Mouse (Mus musculus): ENCODE data around the gene Spon1. TPM values are rescaled to one million over a fixed set of nuclear protein-coding genes. Genes with fewer than 3 reads are reported as not detected.

The Spon1 gene
- polyA plus RNA-seq (2015; fragmentation: Nextera tagmentation; extraction: Ambion mirVana): 9.1 and 10.5 TPM in 2 replicates

GRCm38 (mm10) chr7:113765667-113766497 lies at the start of gene Spon1:
Gene Spon1 (plus strand): TSS chr7:113765998.
- ATAC-seq (ENCODE audit: borderline replicate concordance, extremely low read depth, low FRiP score, low TSS enrichment): peak; percentile 79
- H3K36me3 ChIP-seq: no peaks in the 10 kb centered on the region
- peak within 1 kb of the TSS; percentile 49 for H3K4me3 ChIP-seq
- peak within 1 kb of the TSS; percentile 29 for H3K9ac ChIP-seq
- peak within 1 kb of the TSS; percentile 97 for H3K4me2 ChIP-seq
- WGBS: under 1% methylated on average over 56 of the region's 56 CpGs
- peaks cover 41% of the 10 kb centered on the region for H3K27me3 ChIP-seq
- peaks cover 14% of the 10 kb centered on the region for H3K4me1 ChIP-seq
- H3K9me3 ChIP-seq: no peaks in the 10 kb centered on the region
- H3K27ac ChIP-seq: no peak within 1 kb of the TSS

GRCm38 (mm10) chr7:113721994-113722393 lies 43.8 kb upstream of the Spon1 start:
- H3K27me3 ChIP-seq: no peaks in the 10 kb centered on the region; the same call in 1 of the 2 replicates
- no peak for ATAC-seq (ENCODE audit: borderline replicate concordance, extremely low read depth, low FRiP score, low TSS enrichment)

GRCm38 (mm10) chr7:113723905-113724304 lies 41.9 kb upstream of the Spon1 start:
- ATAC-seq (ENCODE audit: borderline replicate concordance, extremely low read depth, low FRiP score, low TSS enrichment): no peak
- Histone ChIP-seq H3K4me1 (no peaks in the 10 kb centered on the region), H3K27me3 (no peaks in the 10 kb centered on the region; the same call in 1 of the 2 replicates), H3K4me3 (no peak overlapping the region), H3K36me3 (no peaks in the 10 kb centered on the region), H3K4me2 (no peak overlapping the region), H3K27ac (no peak overlapping the region), H3K9ac (no peak overlapping the region), H3K9me3 (no peaks in the 10 kb centered on the region)
- WGBS: 57% methylated on average over 3 of the region's 3 CpGs

More at GRCm38 (mm10) chr7:113721994-113722393, 43.8 kb upstream of the Spon1 start:
- Histone ChIP-seq H3K9me3 (no peaks in the 10 kb centered on the region), H3K36me3 (no peaks in the 10 kb centered on the region), H3K4me3 (no peak overlapping the region), H3K4me1 (no peaks in the 10 kb centered on the region), H3K27ac (no peak overlapping the region), H3K4me2 (no peak overlapping the region), H3K9ac (no peak overlapping the region)
- WGBS: 68% methylated on average over 2 of the region's 2 CpGs

- H3K9ac ChIP-seq: no peak overlapping the region
- H3K4me3 ChIP-seq: no peak overlapping the region
- H3K4me1 ChIP-seq: no peaks in the 10 kb centered on the region
- H3K9me3 ChIP-seq: no peaks in the 10 kb centered on the region
- ATAC-seq (ENCODE audit: borderline replicate concordance, extremely low read depth, low FRiP score, low TSS enrichment): no peak
- H3K27me3 ChIP-seq: no peaks in the 10 kb centered on the region
- H3K36me3 ChIP-seq: no peaks in the 10 kb centered on the region
- 38% methylated on average over 8 of the region's 8 CpGs for WGBS
- no peak overlapping the region for H3K4me2 ChIP-seq
- no peak overlapping the region for H3K27ac ChIP-seq
Measured at GRCm38 (mm10) chr7:113727999-113728713, 37.6 kb upstream of the Spon1 start.

GRCm38 (mm10) chr7:113728926-113729325 lies 36.9 kb upstream of the Spon1 start:
- 25% methylated on average over 2 of the region's 2 CpGs for WGBS

GRCm38 (mm10) chr7:113730406-113731247 lies 35.2 kb upstream of the Spon1 start:
- peak; percentile 39 for ATAC-seq (ENCODE audit: borderline replicate concordance, extremely low read depth, low FRiP score, low TSS enrichment)
- no peak overlapping the region for H3K4me2 ChIP-seq
- no peaks in the 10 kb centered on the region for H3K36me3 ChIP-seq
- no peaks in the 10 kb centered on the region for H3K9me3 ChIP-seq
- no peaks in the 10 kb centered on the region for H3K4me1 ChIP-seq
- no peaks in the 10 kb centered on the region for H3K27me3 ChIP-seq
- WGBS: 60% methylated on average over 8 of the region's 8 CpGs
- no peak overlapping the region for H3K9ac ChIP-seq
- peak overlapping the region; percentile 44; the same call in 1 of the 2 replicates for H3K27ac ChIP-seq
- no peak overlapping the region for H3K4me3 ChIP-seq

More at GRCm38 (mm10) chr7:113728926-113729325, 36.9 kb upstream of the Spon1 start:
- Histone ChIP-seq H3K36me3 (no peaks in the 10 kb centered on the region), H3K4me3 (no peak overlapping the region), H3K4me1 (no peaks in the 10 kb centered on the region), H3K27me3 (no peaks in the 10 kb centered on the region), H3K4me2 (no peak overlapping the region), H3K9ac (no peak overlapping the region), H3K27ac (no peak overlapping the region), H3K9me3 (no peaks in the 10 kb centered on the region)
- no peak for ATAC-seq (ENCODE audit: borderline replicate concordance, extremely low read depth, low FRiP score, low TSS enrichment)

- Histone ChIP-seq H3K4me1 (no peaks in the 10 kb centered on the region), H3K4me3 (no peak overlapping the region), H3K27me3 (no peaks in the 10 kb centered on the region), H3K9me3 (no peaks in the 10 kb centered on the region), H3K36me3 (no peaks in the 10 kb centered on the region), H3K27ac (no peak overlapping the region), H3K4me2 (no peak overlapping the region), H3K9ac (no peak overlapping the region)
- no peak for ATAC-seq (ENCODE audit: borderline replicate concordance, extremely low read depth, low FRiP score, low TSS enrichment)
- WGBS: 63% methylated on average over 9 of the region's 9 CpGs
Measured at GRCm38 (mm10) chr7:113737790-113738362, 27.9 kb upstream of the Spon1 start.

- no peaks in the 10 kb centered on the region for H3K9me3 ChIP-seq
- no peak overlapping the region for H3K4me3 ChIP-seq
- ATAC-seq (ENCODE audit: borderline replicate concordance, extremely low read depth, low FRiP score, low TSS enrichment): no peak
- no peaks in the 10 kb centered on the region for H3K27me3 ChIP-seq
- WGBS: 52% methylated on average over 7 of the region's 7 CpGs
- H3K9ac ChIP-seq: no peak overlapping the region
- no peak overlapping the region for H3K4me2 ChIP-seq
- no peaks in the 10 kb centered on the region for H3K4me1 ChIP-seq
- H3K36me3 ChIP-seq: no peaks in the 10 kb centered on the region
- no peak overlapping the region for H3K27ac ChIP-seq
Measured at GRCm38 (mm10) chr7:113739181-113739580, 26.6 kb upstream of the Spon1 start.

- no peak overlapping the region for H3K4me2 ChIP-seq
- no peaks in the 10 kb centered on the region for H3K27me3 ChIP-seq
- H3K9ac ChIP-seq: no peak overlapping the region
- no peak overlapping the region for H3K4me3 ChIP-seq
- ATAC-seq (ENCODE audit: borderline replicate concordance, extremely low read depth, low FRiP score, low TSS enrichment): no peak
- H3K36me3 ChIP-seq: no peaks in the 10 kb centered on the region
- 83% methylated on average over 4 of the region's 4 CpGs for WGBS
- no peak overlapping the region for H3K27ac ChIP-seq
- H3K9me3 ChIP-seq: no peaks in the 10 kb centered on the region
- no peaks in the 10 kb centered on the region for H3K4me1 ChIP-seq
Measured at GRCm38 (mm10) chr7:113742644-113743043, 23.2 kb upstream of the Spon1 start.

- Histone ChIP-seq H3K27ac (no peak overlapping the region), H3K4me3 (no peak overlapping the region), H3K9ac (no peak overlapping the region), H3K36me3 (no peaks in the 10 kb centered on the region), H3K4me1 (no peaks in the 10 kb centered on the region), H3K4me2 (no peak overlapping the region), H3K27me3 (no peaks in the 10 kb centered on the region), H3K9me3 (no peaks in the 10 kb centered on the region)
- WGBS: 33% methylated on average over 5 of the region's 5 CpGs
- no peak for ATAC-seq (ENCODE audit: borderline replicate concordance, extremely low read depth, low FRiP score, low TSS enrichment)
Measured at GRCm38 (mm10) chr7:113743982-113744381, 21.8 kb upstream of the Spon1 start.

GRCm38 (mm10) chr7:113756616-113757015 lies 9.2 kb upstream of the Spon1 start:
- 83% methylated on average over 2 of the region's 2 CpGs for WGBS
- no peak overlapping the region for H3K4me3 ChIP-seq
- ATAC-seq (ENCODE audit: borderline replicate concordance, extremely low read depth, low FRiP score, low TSS enrichment): no peak
- H3K9me3 ChIP-seq: no peaks in the 10 kb centered on the region
- no peak overlapping the region for H3K9ac ChIP-seq
- H3K4me1 ChIP-seq: no peaks in the 10 kb centered on the region
- H3K4me2 ChIP-seq: no peak overlapping the region
- H3K27ac ChIP-seq: no peak overlapping the region
- H3K36me3 ChIP-seq: no peaks in the 10 kb centered on the region
- H3K27me3 ChIP-seq: no peaks in the 10 kb centered on the region
